Mouse (Mus musculus) CD4-positive naive resting alpha-beta T cell, adult 76 days (primary cell): ENCODE measurements around the gene Chst10. TPM values are rescaled to one million over a fixed set of nuclear protein-coding genes. Genes with fewer than 3 reads are reported as not detected.

Experiments
- total RNA-seq: library from RNA; stranded (reverse); gene quantifications from one replicate; pipeline ENCODE4 v1.2.4, GENCODE M21; 2023

Chst10 gene
- 27.3 TPM for total RNA-seq

GRCm38 (mm10) chr1:38897431-38898248, at the start of gene Chst10:
TSS of gene Chst10 (minus strand) at chr1:38898161.

GRCm38 (mm10) chr1:38938849-38939248, 40.9 kb upstream of the Chst10 start, which contains the start of gene Nms:
TSS of gene Nms (plus strand) at chr1:38939149.

GRCm38 (mm10) chr1:38836477-38836872, 61.5 kb downstream of the Chst10 start, which contains the start of gene Lonrf2:
TSS of gene Lonrf2 (minus strand) at chr1:38836711.

Other genes with a start within 250 kb of the Chst10 start
- gene Aff3, start 233.2 kb downstream of the Chst10 start, total RNA-seq = 142 TPM
- not detected for gene Lonrf2, start 61.5 kb downstream of the Chst10 start, total RNA-seq
- not detected for gene Nms, start 41.0 kb upstream of the Chst10 start, total RNA-seq
- gene Pdcl3, start 87.4 kb upstream of the Chst10 start, total RNA-seq = 30.3 TPM